Mouse (Mus musculus) limb, embryonic 14.5 days (tissue): ENCODE measurements around the gene Aldh1a3. TPM values are rescaled to one million over a fixed set of nuclear protein-coding genes. Genes with fewer than 3 reads are reported as not detected.
A peak's percentile ranks its signal among the peaks of the same experiment; 100 is the strongest.

Experiments
- ATAC-seq: fragments of 200-750 bp; cut with Nextera tagmentation; 2 replicates; pipeline ENCODE4 v1.8.0; 2017; ENCODE audit warnings: low read depth, moderate number of reproducible peaks, moderate TSS enrichment; ENCODE audit not compliant: low FRiP score
- DNase-seq: peaks from one replicate; pipeline ENCODE4 v3.0.0-alpha.2; 2015; ENCODE audit warnings: low spot score
- H3K27ac ChIP-seq: fragments of 300-500 bp; sonication (generic); replicated peaks from 2 replicates; pipeline ENCODE4 v1.5.1; 2014; ENCODE audit warnings: low read depth, mild to moderate bottlenecking, low read length, moderate library complexity, mixed read lengths
- H3K27me3 ChIP-seq: fragments of 300-500 bp; sonication (generic); 2 replicates; pipeline ENCODE4 v1.6.1; 2014; ENCODE audit warnings: low read length, mixed read lengths; ENCODE audit not compliant: control insufficient read depth, insufficient read depth
- H3K36me3 ChIP-seq: fragments of 300-500 bp; sonication (generic); 2 replicates; pipeline ENCODE4 v1.6.1; 2014; ENCODE audit warnings: mild to moderate bottlenecking, low read length, moderate library complexity, mixed read lengths; ENCODE audit not compliant: control insufficient read depth, insufficient read depth
- H3K4me1 ChIP-seq: fragments of 300-500 bp; sonication (generic); 2 replicates; pipeline ENCODE4 v1.6.1; 2014; ENCODE audit warnings: antibody characterized with exemption, low read length, mixed read lengths; ENCODE audit not compliant: control insufficient read depth, insufficient read depth
- H3K4me2 ChIP-seq: fragments of 300-500 bp; sonication (generic); replicated peaks from 2 replicates; pipeline ENCODE4 v1.6.1; 2014; ENCODE audit warnings: low read depth, mild to moderate bottlenecking, low read length, moderate library complexity; ENCODE audit not compliant: severe bottlenecking
- H3K4me3 ChIP-seq: fragments of 300-500 bp; sonication (generic); replicated peaks from 2 replicates; pipeline ENCODE4 v1.5.1; 2014; ENCODE audit warnings: low read length
- H3K9ac ChIP-seq: fragments of 300-500 bp; sonication (generic); 2 replicates; pipeline ENCODE4 v1.6.1; 2014; ENCODE audit warnings: mild to moderate bottlenecking, low read depth, low read length, moderate library complexity; ENCODE audit not compliant: severe bottlenecking
- H3K9me3 ChIP-seq: fragments of 300-500 bp; sonication (generic); 2 replicates; pipeline ENCODE4 v1.6.1; 2016; ENCODE audit warnings: low read length; ENCODE audit not compliant: control insufficient read depth
- POLR2A ChIP-seq: fragments of 200-500 bp; IDR thresholded peaks from 2 replicates; pipeline ENCODE4 v1.8.0; 2012; ENCODE audit warnings: inconsistent platforms, mild to moderate bottlenecking, moderate library complexity, borderline replicate concordance; ENCODE audit not compliant: insufficient read depth, insufficient read length; ENCODE audit errors: extremely low read depth
- WGBS: fragments of 180-500 bp; shearing (Covaris S2); extraction: QIAGEN DNeasy Blood & Tissue Kit; methylation state at CpG from one replicate; pipeline ENCODE4 v1.1.7; 2014; 5-methylcytosine and 5-hydroxymethylcytosine counted together
- polyA plus RNA-seq, 2 experiments: library from polyadenylated mRNA; depleted of rRNA in 1 of 2; stranded (reverse) in 1 of 2; unstranded in 1 of 2; fragments of >200 nt; fragmentation: Nextera tagmentation in 1 of 2; extraction: Ambion mirVana in 1 of 2; gene quantifications; 2 replicates each; pipeline versions ENCODE4 v1.2.1 to v1.2.3; 2012 to 2014

Gene Aldh1a3
- polyA plus RNA-seq, 2 experiments, result 8.1 to 10.2 TPM

GRCm38 (mm10) chr7:66388621-66389532 lies 38.4 kb downstream of the Aldh1a3 start:
- H3K9me3 ChIP-seq, result no peaks in the 10 kb centered on the region
- H3K36me3 ChIP-seq, result no peaks in the 10 kb centered on the region
- DNase-seq (peak; percentile 90), ATAC-seq (peak; percentile 79)
- peaks cover 11% of the 10 kb centered on the region for H3K4me1 ChIP-seq
- no peak overlapping the region for H3K27ac ChIP-seq
- H3K27me3 ChIP-seq, result no peaks in the 10 kb centered on the region
- H3K9ac ChIP-seq, result peak overlapping the region; percentile 90
- peak overlapping the region; percentile 72 for H3K4me3 ChIP-seq
- WGBS, result 11% methylated on average over 28 of the region's 28 CpGs
- peak overlapping the region; percentile 96 for H3K4me2 ChIP-seq
- TF ChIP-seq POLR2A, result no peak

DNA sequence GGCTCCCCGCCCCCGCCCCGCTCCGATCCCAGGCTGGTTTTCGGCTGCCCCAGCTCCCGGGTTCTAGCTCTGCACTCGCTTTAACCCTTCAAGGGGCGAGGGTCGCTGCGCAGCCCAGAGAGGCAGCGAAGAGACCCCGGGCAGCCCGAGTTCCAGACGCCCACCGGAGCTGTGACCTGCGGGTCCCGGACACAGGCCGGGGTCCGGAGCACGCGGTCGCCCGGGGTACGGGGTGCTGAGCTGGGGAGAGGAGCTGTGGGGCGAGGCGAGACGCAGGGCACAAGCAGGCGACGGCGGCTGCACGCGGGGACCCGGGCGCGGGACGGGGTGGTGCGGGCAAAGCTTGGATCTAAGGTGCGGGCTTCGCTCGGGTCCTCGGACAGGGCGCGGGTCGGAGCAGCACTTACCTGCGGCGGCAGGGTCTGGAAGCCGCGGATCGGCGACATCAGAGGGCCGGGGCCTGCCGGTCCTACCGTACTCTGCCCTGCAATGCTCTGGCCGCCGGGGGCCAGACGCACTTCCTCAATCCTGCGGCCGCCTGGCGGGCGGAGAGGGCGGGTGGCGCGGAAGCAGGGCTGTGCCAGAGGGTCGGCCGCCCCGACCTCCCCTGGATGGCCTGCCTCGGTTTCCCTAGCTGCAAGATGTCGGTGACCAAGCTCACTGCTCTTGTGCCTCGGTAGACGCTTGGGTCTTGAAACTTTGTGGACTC lies 39.4 kb downstream of the Aldh1a3 start, which contains the start of gene Lrrk1:
Gene Lrrk1, minus strand, starts transcription at position 538 of the 709 bp plus-strand sequence.
- ATAC-seq (peak; percentile 74; the same call in 1 of the 2 replicates), DNase-seq (peak; percentile 26)
- H3K4me1 ChIP-seq, result peaks cover 17% of the 10 kb centered on the region
- H3K9me3 ChIP-seq, result no peaks in the 10 kb centered on the region
- peak within 1 kb of the TSS; percentile 90 for H3K9ac ChIP-seq
- H3K36me3 ChIP-seq, result no peaks in the 10 kb centered on the region
- peak within 1 kb of the TSS; percentile 96 for H3K4me2 ChIP-seq
- H3K4me3 ChIP-seq, result peak within 1 kb of the TSS; percentile 72
- peak within 1 kb of the TSS; percentile 39 for H3K27ac ChIP-seq
- under 1% methylated on average over 39 of the region's 70 CpGs for WGBS
- TF ChIP-seq POLR2A, result peak; percentile 61; the same call in 1 of the 2 replicates
- no peaks in the 10 kb centered on the region for H3K27me3 ChIP-seq

GRCm38 (mm10) chr7:66387419-66387812 lies 39.9 kb downstream of the Aldh1a3 start:
- Histone ChIP-seq H3K4me2 (peak overlapping the region; percentile 96), H3K36me3 (no peaks in the 10 kb centered on the region), H3K9ac (peak overlapping the region; percentile 90), H3K27me3 (no peaks in the 10 kb centered on the region), H3K27ac (no peak overlapping the region), H3K4me1 (peaks cover 17% of the 10 kb centered on the region), H3K9me3 (no peaks in the 10 kb centered on the region), H3K4me3 (peak overlapping the region; percentile 72)
- under 1% methylated on average over 13 of the region's 13 CpGs for WGBS
- DNase-seq, result no peak
- no peak for TF ChIP-seq POLR2A
- no peak; the same call in 1 of the 2 replicates for ATAC-seq

DNA sequence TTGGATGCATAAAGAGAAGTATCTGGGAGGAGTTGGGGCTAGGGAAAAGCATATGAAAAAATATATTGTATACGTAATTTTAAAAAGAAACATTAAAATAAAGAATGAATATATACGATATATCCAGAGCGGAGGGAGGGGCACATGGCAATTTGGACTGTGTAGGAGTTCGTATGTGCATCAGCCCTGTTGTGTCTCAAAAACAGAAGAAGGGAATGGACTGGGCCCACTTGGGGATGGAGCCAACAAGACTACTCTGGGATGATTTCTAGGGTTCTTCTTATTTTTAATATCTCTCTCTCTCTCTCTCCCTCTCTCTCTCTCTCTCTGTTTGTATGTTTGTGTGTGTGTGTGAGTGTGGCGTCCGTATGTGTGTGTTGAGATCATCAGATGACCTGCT lies 40.9 kb downstream of the Aldh1a3 start:
- Histone ChIP-seq H3K9me3 (no peaks in the 10 kb centered on the region), H3K9ac (no peak overlapping the region), H3K4me3 (no peak overlapping the region), H3K36me3 (no peaks in the 10 kb centered on the region), H3K27me3 (no peaks in the 10 kb centered on the region), H3K27ac (no peak overlapping the region), H3K4me1 (peaks cover 14% of the 10 kb centered on the region), H3K4me2 (no peak overlapping the region)
- TF ChIP-seq POLR2A, result no peak
- no peak for ATAC-seq
- 93% methylated on average over 6 of the region's 6 CpGs for WGBS
- DNase-seq, result no peak

DNA sequence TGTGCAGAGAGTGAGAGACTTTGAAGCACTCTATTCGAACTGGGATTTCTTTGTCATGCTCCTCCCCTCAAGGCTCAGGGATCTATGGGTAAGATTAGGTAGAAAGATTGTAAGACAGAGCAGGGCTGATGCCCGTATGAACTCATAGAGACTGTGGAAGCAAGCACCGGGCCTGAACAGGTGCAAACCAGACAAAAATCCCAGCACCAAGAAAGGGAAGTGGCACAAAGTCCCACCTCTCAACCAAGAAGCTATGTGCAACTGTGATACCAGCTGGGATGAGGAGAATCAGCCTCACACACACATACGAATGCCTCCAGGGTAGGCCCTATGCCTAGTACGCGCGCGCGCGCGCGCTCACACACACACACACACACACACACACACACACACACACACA lies 41.5 kb downstream of the Aldh1a3 start:
- no peaks in the 10 kb centered on the region for H3K9me3 ChIP-seq
- DNase-seq, result no peak
- no peaks in the 10 kb centered on the region for H3K36me3 ChIP-seq
- H3K4me2 ChIP-seq, result no peak overlapping the region
- WGBS, result 87% methylated on average over 12 of the region's 12 CpGs
- H3K27ac ChIP-seq, result no peak overlapping the region
- peaks cover 13% of the 10 kb centered on the region for H3K4me1 ChIP-seq
- TF ChIP-seq POLR2A, result no peak
- no peaks in the 10 kb centered on the region for H3K27me3 ChIP-seq
- no peak overlapping the region for H3K9ac ChIP-seq
- ATAC-seq, result no peak
- H3K4me3 ChIP-seq, result no peak overlapping the region
